Mouse (Mus musculus): ENCODE data around the gene Tns1. TPM values are rescaled to one million over a fixed set of nuclear protein-coding genes. Genes with fewer than 3 reads are reported as not detected.

Gene Tns1
- polyA plus RNA-seq, 1 experiment from 2014 or later = 9.3 TPM

GRCm38 (mm10) chr1:73972726-73973125 lies 151.5 kb downstream of the Tns1 start:
- H3K27me3 ChIP-seq (ENCODE audit: control insufficient read depth, insufficient read depth, low read length) = no peaks in the 10 kb centered on the region
- DNase-seq (ENCODE audit: low spot score, missing footprints) (no peak), ATAC-seq (ENCODE audit: low FRiP score) (no peak)
- H3K4me2 ChIP-seq = no peak overlapping the region
- H3K27ac ChIP-seq (ENCODE audit: low read depth, low read length) = no peak overlapping the region
- H3K4me3 ChIP-seq (ENCODE audit: low read depth, low read length) = no peak overlapping the region
- no peaks in the 10 kb centered on the region; the same call in 1 of the 2 replicates for H3K9me3 ChIP-seq (ENCODE audit: control insufficient read depth, low read length)
- no peak overlapping the region for H3K9ac ChIP-seq (ENCODE audit: low read length)
- no peaks in the 10 kb centered on the region for H3K36me3 ChIP-seq (ENCODE audit: control insufficient read depth, insufficient read depth, low read length)
- H3K4me1 ChIP-seq (ENCODE audit: control insufficient read depth, insufficient read depth, low read length) = peaks cover 11% of the 10 kb centered on the region
- WGBS = 64% methylated on average over 5 of the region's 5 CpGs

- Histone ChIP-seq H3K4me3 (ENCODE audit: low read depth, low read length) (no peak overlapping the region), H3K36me3 (ENCODE audit: control insufficient read depth, insufficient read depth, low read length) (no peaks in the 10 kb centered on the region), H3K4me2 (no peak overlapping the region), H3K4me1 (ENCODE audit: control insufficient read depth, insufficient read depth, low read length) (peaks cover 11% of the 10 kb centered on the region), H3K9me3 (ENCODE audit: control insufficient read depth, low read length) (no peaks in the 10 kb centered on the region; the same call in 1 of the 2 replicates), H3K9ac (ENCODE audit: low read length) (no peak overlapping the region), H3K27ac (ENCODE audit: low read depth, low read length) (no peak overlapping the region), H3K27me3 (ENCODE audit: control insufficient read depth, insufficient read depth, low read length) (no peaks in the 10 kb centered on the region)
- DNase-seq (ENCODE audit: low spot score, missing footprints) (no peak), ATAC-seq (ENCODE audit: low FRiP score) (no peak)
- 38% methylated on average over 5 of the region's 5 CpGs for WGBS
Measured at GRCm38 (mm10) chr1:73970161-73970730, 154.0 kb downstream of the Tns1 start.

- DNase-seq (ENCODE audit: low spot score, missing footprints) = no peak
- 11% methylated on average over 13 of the region's 13 CpGs for WGBS
- ATAC-seq (ENCODE audit: low FRiP score) = 0 out of 2 replicates have a peak, but pooled peaks have one; percentile 14
Measured at GRCm38 (mm10) chr1:73968712-73969511, 155.3 kb downstream of the Tns1 start.

GRCm38 (mm10) chr1:73966411-73967238 lies 157.6 kb downstream of the Tns1 start:
- no peak overlapping the region for H3K4me2 ChIP-seq
- WGBS = 71% methylated on average over 12 of the region's 12 CpGs
- H3K36me3 ChIP-seq (ENCODE audit: control insufficient read depth, insufficient read depth, low read length) = no peaks in the 10 kb centered on the region
- ATAC-seq (ENCODE audit: low FRiP score) (no peak), DNase-seq (ENCODE audit: low spot score, missing footprints) (no peak)
- no peaks in the 10 kb centered on the region; the same call in 1 of the 2 replicates for H3K9me3 ChIP-seq (ENCODE audit: control insufficient read depth, low read length)
- no peaks in the 10 kb centered on the region for H3K27me3 ChIP-seq (ENCODE audit: control insufficient read depth, insufficient read depth, low read length)
- H3K27ac ChIP-seq (ENCODE audit: low read depth, low read length) = no peak overlapping the region
- peaks cover 22% of the 10 kb centered on the region for H3K4me1 ChIP-seq (ENCODE audit: control insufficient read depth, insufficient read depth, low read length)
- H3K4me3 ChIP-seq (ENCODE audit: low read depth, low read length) = no peak overlapping the region
- no peak overlapping the region for H3K9ac ChIP-seq (ENCODE audit: low read length)

More at GRCm38 (mm10) chr1:73968712-73969511, 155.3 kb downstream of the Tns1 start:
- H3K9ac ChIP-seq (ENCODE audit: low read length) = 0 out of 2 replicates have a peak overlapping the region, but pooled peaks have one; percentile 27
- H3K4me2 ChIP-seq = no peak overlapping the region
- no peaks in the 10 kb centered on the region; the same call in 1 of the 2 replicates for H3K9me3 ChIP-seq (ENCODE audit: control insufficient read depth, low read length)
- H3K27ac ChIP-seq (ENCODE audit: low read depth, low read length) = no peak overlapping the region
- H3K4me3 ChIP-seq (ENCODE audit: low read depth, low read length) = no peak overlapping the region
- H3K27me3 ChIP-seq (ENCODE audit: control insufficient read depth, insufficient read depth, low read length) = no peaks in the 10 kb centered on the region
- H3K36me3 ChIP-seq (ENCODE audit: control insufficient read depth, insufficient read depth, low read length) = no peaks in the 10 kb centered on the region
- peaks cover 11% of the 10 kb centered on the region for H3K4me1 ChIP-seq (ENCODE audit: control insufficient read depth, insufficient read depth, low read length)

GRCm38 (mm10) chr1:73964151-73964743 lies 160.0 kb downstream of the Tns1 start:
- Histone ChIP-seq H3K27me3 (ENCODE audit: control insufficient read depth, insufficient read depth, low read length) (no peaks in the 10 kb centered on the region), H3K4me1 (ENCODE audit: control insufficient read depth, insufficient read depth, low read length) (peaks cover 20% of the 10 kb centered on the region), H3K9me3 (ENCODE audit: control insufficient read depth, low read length) (no peaks in the 10 kb centered on the region), H3K9ac (ENCODE audit: low read length) (no peak overlapping the region), H3K4me3 (ENCODE audit: low read depth, low read length) (no peak overlapping the region), H3K36me3 (ENCODE audit: control insufficient read depth, insufficient read depth, low read length) (no peaks in the 10 kb centered on the region), H3K4me2 (no peak overlapping the region), H3K27ac (ENCODE audit: low read depth, low read length) (no peak overlapping the region)
- ATAC-seq (ENCODE audit: low FRiP score) (no peak), DNase-seq (ENCODE audit: low spot score, missing footprints) (no peak)
- WGBS = 81% methylated on average over 5 of the region's 5 CpGs

GRCm38 (mm10) chr1:73963626-73964025 lies 160.6 kb downstream of the Tns1 start:
- no peaks in the 10 kb centered on the region for H3K27me3 ChIP-seq (ENCODE audit: control insufficient read depth, insufficient read depth, low read length)
- DNase-seq (ENCODE audit: low spot score, missing footprints) (no peak), ATAC-seq (ENCODE audit: low FRiP score) (no peak)
- H3K4me2 ChIP-seq = no peak overlapping the region
- no peak overlapping the region for H3K4me3 ChIP-seq (ENCODE audit: low read depth, low read length)
- peaks cover 14% of the 10 kb centered on the region for H3K4me1 ChIP-seq (ENCODE audit: control insufficient read depth, insufficient read depth, low read length)
- WGBS = 41% methylated on average over 8 of the region's 8 CpGs
- no peaks in the 10 kb centered on the region for H3K9me3 ChIP-seq (ENCODE audit: control insufficient read depth, low read length)
- no peaks in the 10 kb centered on the region for H3K36me3 ChIP-seq (ENCODE audit: control insufficient read depth, insufficient read depth, low read length)
- H3K27ac ChIP-seq (ENCODE audit: low read depth, low read length) = no peak overlapping the region
- H3K9ac ChIP-seq (ENCODE audit: low read length) = no peak overlapping the region

GRCm38 (mm10) chr1:73962668-73963371 lies 161.4 kb downstream of the Tns1 start:
- 9% methylated on average over 12 of the region's 12 CpGs for WGBS
- no peaks in the 10 kb centered on the region for H3K27me3 ChIP-seq (ENCODE audit: control insufficient read depth, insufficient read depth, low read length)
- peak; percentile 91 for DNase-seq (ENCODE audit: low spot score, missing footprints)
- no peaks in the 10 kb centered on the region for H3K36me3 ChIP-seq (ENCODE audit: control insufficient read depth, insufficient read depth, low read length)
- H3K4me3 ChIP-seq (ENCODE audit: low read depth, low read length) = no peak overlapping the region
- no peaks in the 10 kb centered on the region for H3K9me3 ChIP-seq (ENCODE audit: control insufficient read depth, low read length)
- H3K4me2 ChIP-seq = peak overlapping the region; percentile 23; the same call in 1 of the 2 replicates
- H3K27ac ChIP-seq (ENCODE audit: low read depth, low read length) = no peak overlapping the region
- H3K9ac ChIP-seq (ENCODE audit: low read length) = no peak overlapping the region; the same call in 1 of the 2 replicates
- peaks cover 11% of the 10 kb centered on the region for H3K4me1 ChIP-seq (ENCODE audit: control insufficient read depth, insufficient read depth, low read length)
- ATAC-seq (ENCODE audit: low FRiP score) = peak; percentile 91

GRCm38 (mm10) chr1:73962049-73962448 lies 162.2 kb downstream of the Tns1 start:
- DNase-seq (ENCODE audit: low spot score, missing footprints) (no peak), ATAC-seq (ENCODE audit: low FRiP score) (no peak)
- Histone ChIP-seq H3K4me1 (ENCODE audit: control insufficient read depth, insufficient read depth, low read length) (peaks cover 11% of the 10 kb centered on the region), H3K27ac (ENCODE audit: low read depth, low read length) (no peak overlapping the region), H3K9me3 (ENCODE audit: control insufficient read depth, low read length) (no peaks in the 10 kb centered on the region), H3K4me3 (ENCODE audit: low read depth, low read length) (no peak overlapping the region), H3K36me3 (ENCODE audit: control insufficient read depth, insufficient read depth, low read length) (no peaks in the 10 kb centered on the region), H3K4me2 (no peak overlapping the region), H3K9ac (ENCODE audit: low read length) (no peak overlapping the region), H3K27me3 (ENCODE audit: control insufficient read depth, insufficient read depth, low read length) (no peaks in the 10 kb centered on the region)
- WGBS = 92% methylated on average over 5 of the region's 5 CpGs

Measured in midbrain, embryonic 11.5 days (tissue).